Mouse (Mus musculus) adrenal gland, adult 10 weeks (tissue): ENCODE results near the gene Cad. TPM values are rescaled to one million over a fixed set of nuclear protein-coding genes. Genes with fewer than 3 reads are reported as not detected.

ENCODE experiments used
- polyA plus RNA-seq: library from polyadenylated mRNA; stranded (reverse); fragments of 350-450 nt; fragmentation: Illumina TruSeq; extraction: RNeasy Lipid Tissue Mini Kit (QIAGEN cat#74804); gene quantifications from one replicate; pipeline ENCODE4 v1.2.3, GENCODE M21; 2014; ENCODE audit warnings: low read depth, low replicate concordance

Cad gene
- polyA plus RNA-seq: 0.76 TPM

GRCm38 (mm10) chr5:31054261-31055215, at the start of gene Cad:
Cad (plus strand) TSS chr5:31054780.

GRCm38 (mm10) chr5:31047848-31048762, 6.5 kb upstream of the Cad start, which contains the start of gene Atraid:
Atraid (plus strand) TSS chr5:31048312.

DNA sequence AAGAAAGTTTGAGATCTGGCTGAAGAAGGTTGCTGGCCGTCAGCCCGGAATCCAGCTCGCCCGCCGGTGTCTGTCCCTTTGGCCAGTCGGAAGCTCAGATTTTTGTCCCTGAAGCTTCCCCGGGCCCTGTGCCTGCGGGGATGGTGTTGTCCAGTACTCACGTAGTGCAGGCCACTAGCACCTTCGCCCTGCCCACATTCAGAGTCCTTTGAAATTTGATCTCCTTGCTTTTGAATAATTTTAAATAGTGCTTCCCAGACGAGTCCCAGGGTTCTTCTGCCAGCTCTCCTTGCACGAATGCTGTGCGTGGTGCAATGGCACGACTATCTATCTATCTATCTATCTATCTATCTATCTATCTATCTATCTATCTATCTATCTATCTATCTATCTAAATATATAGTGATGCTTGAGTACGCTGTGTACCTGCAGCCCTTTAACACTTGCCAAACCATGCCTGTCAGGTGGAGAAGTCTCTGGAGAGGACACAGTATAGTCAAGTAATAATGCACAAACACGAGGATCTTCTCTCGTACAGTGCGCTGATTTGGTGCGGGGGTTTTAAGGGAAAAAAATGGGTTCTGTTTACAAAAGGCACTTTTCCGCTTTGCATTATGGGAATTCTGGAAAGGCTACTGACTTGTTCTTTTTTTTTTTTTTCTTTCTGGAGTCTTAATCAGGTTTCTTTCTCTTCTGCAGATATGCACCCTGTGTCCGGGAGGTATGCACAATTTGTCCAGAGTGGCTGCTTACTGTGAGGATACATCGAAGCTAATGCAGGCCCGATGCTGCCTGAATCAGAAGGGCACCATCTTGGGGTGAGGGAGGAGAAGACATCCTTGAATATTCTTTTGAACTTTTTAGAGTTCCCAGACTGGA, 5.6 kb upstream of the Cad start, which contains the start of gene Slc5a6:
Gene Slc5a6, minus strand, starts transcription at position 162 of the 879 bp plus-strand sequence.

GRCm38 (mm10) chr5:31105814-31106335, 51.3 kb downstream of the Cad start, which contains the start of gene Dnajc5g:
Dnajc5g (plus strand) TSS chr5:31106285.

GRCm38 (mm10) chr5:31108000-31108490, 53.5 kb downstream of the Cad start, which contains the start of gene Slc30a3:
Slc30a3 (minus strand) TSS chr5:31108237.

DNA sequence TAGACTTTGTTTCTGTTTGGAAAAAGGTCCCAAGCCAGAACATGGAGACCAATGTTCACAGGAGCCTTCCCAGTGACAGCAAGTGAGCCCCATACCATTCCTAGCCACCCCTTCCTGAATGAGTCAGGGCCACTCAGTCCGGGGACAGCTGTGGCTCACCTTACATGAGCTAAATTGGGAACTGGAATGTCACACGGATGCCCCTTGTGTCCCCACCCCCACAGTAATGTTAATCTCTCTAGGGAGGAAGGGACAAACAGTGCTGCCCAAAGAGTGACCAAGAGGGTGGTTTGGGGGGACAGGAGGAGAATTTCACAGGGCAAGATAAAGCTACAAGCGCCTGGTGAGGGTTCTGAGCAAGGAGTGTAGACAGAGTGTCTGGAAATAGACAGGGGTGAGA, 61.8 kb downstream of the Cad start, which contains the start of gene Trim54:
Gene Trim54, plus strand, starts transcription at position 359 of the 400 bp plus-strand sequence.

Other genes starting within 250 kb of the Cad start
- 37.1 TPM for gene Mapre3, start 240.1 kb upstream of the Cad start, polyA plus RNA-seq
- gene Tmem214, start 186.8 kb upstream of the Cad start, polyA plus RNA-seq: 15.0 TPM
- 2.1 TPM for gene Agbl5, start 166.1 kb upstream of the Cad start, polyA plus RNA-seq
- gene Ost4, start 147.0 kb upstream of the Cad start, polyA plus RNA-seq: 273 TPM
- gene Emilin1, start 141.4 kb upstream of the Cad start, polyA plus RNA-seq: not detected
- not detected for gene Khk, start 133.3 kb upstream of the Cad start, polyA plus RNA-seq
- gene Cgref1, start 109.2 kb upstream of the Cad start, polyA plus RNA-seq: not detected
- gene Preb, start 94.4 kb upstream of the Cad start, polyA plus RNA-seq: 19.2 TPM
- 0.82 TPM for gene Tcf23, start 86.1 kb upstream of the Cad start, polyA plus RNA-seq
- gene Atraid, start 6.5 kb upstream of the Cad start, polyA plus RNA-seq: 125 TPM
- gene Slc5a6, start 5.9 kb upstream of the Cad start, polyA plus RNA-seq: 4.0 TPM
- not detected for gene Dnajc5g, start 51.5 kb downstream of the Cad start, polyA plus RNA-seq
- not detected for gene Slc30a3, start 53.5 kb downstream of the Cad start, polyA plus RNA-seq
- not detected for gene Trim54, start 61.9 kb downstream of the Cad start, polyA plus RNA-seq
- gene Ucn, start 84.0 kb downstream of the Cad start, polyA plus RNA-seq: not detected
- gene Mpv17, start 99.5 kb downstream of the Cad start, polyA plus RNA-seq: 88.7 TPM
- gene Gm29609, start 125.1 kb downstream of the Cad start, polyA plus RNA-seq: 0.35 TPM
- 47.4 TPM for gene Gtf3c2, start 125.4 kb downstream of the Cad start, polyA plus RNA-seq
- 72.7 TPM for gene Snx17, start 138.4 kb downstream of the Cad start, polyA plus RNA-seq
- gene Eif2b4, start 138.7 kb downstream of the Cad start, polyA plus RNA-seq: 2.9 TPM
- gene Zfp513, start 147.5 kb downstream of the Cad start, polyA plus RNA-seq: 1.3 TPM
- 30.8 TPM for gene Ppm1g, start 165.9 kb downstream of the Cad start, polyA plus RNA-seq
- 91.5 TPM for gene Nrbp1, start 186.1 kb downstream of the Cad start, polyA plus RNA-seq
- not detected for gene Gm9970, start 186.5 kb downstream of the Cad start, polyA plus RNA-seq
- gene Krtcap3, start 196.9 kb downstream of the Cad start, polyA plus RNA-seq: not detected
- 14.0 TPM for gene Ift172, start 236.3 kb downstream of the Cad start, polyA plus RNA-seq
- 3.6 TPM for gene Fndc4, start 241.3 kb downstream of the Cad start, polyA plus RNA-seq
- not detected for gene Gckr, start 242.7 kb downstream of the Cad start, polyA plus RNA-seq